Mouse (Mus musculus) right cerebral cortex, postnatal 25 days (tissue): ENCODE measurements around the gene Arcn1.

Source experiments
- DNase-seq: peaks from one replicate; pipeline ENCODE4 v3.0.0; 2022

Gene Arcn1

DNA sequence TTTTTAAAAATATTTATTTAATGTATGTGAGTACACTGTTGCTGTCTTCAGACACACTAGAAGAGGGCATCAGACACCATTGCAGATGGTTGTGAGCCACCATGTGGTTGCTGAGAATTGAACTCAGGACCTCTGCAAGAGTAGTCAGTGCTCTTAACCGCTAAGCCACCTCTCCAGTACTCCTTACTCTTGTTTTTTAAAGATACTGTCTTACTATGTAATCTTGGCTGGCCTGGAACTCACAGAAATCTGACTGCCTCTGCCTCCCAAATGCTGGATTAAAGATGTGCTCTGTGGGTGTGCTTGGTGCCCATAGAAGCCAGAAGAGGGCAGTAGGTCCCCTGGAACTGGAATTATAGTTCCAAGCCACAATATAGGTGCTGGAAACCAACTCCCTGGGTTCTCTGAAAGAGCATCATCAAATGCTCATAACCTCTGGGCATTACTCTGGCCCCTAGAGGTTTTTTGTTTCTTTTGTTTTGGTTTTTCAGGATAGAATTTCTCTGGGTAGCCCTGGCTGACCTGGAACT, 26.9 kb downstream of the Arcn1 start:
- DNase-seq, result no peak

DNA sequence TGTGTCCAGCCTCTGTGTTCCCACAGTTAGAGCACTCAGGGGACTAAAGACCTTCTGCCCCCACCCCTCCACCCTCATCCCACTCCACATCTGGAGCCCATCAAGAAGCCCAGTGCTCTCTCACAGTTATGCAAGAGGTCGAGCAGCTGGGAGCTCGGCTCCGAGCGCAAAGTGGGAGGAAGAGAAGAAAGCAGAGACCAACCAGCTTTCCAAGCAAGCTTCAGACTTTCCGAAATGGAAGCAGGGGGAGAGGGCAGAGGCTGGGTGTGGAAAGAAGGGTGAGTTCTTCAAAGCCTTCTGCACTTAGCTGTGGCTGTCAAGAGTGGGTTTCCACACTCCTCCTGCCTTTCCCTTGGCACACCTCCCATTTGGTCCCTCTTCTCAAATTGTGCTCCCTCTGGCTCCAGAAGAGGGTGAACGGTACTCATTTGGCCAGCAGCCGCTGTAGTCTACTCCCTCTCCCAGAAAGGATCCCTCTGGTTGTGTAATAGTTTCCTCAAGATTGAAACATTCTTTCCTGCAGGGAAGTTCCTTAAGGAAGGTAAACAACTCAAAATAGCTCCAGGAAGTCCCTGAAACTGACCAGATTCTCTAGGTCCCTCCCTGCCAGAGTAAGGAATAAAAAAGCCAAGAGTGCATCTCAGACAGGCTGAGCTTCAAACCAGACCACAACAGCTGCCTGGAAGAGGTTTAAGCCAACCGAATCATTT, 30.2 kb downstream of the Arcn1 start:
- no peak for DNase-seq

DNA sequence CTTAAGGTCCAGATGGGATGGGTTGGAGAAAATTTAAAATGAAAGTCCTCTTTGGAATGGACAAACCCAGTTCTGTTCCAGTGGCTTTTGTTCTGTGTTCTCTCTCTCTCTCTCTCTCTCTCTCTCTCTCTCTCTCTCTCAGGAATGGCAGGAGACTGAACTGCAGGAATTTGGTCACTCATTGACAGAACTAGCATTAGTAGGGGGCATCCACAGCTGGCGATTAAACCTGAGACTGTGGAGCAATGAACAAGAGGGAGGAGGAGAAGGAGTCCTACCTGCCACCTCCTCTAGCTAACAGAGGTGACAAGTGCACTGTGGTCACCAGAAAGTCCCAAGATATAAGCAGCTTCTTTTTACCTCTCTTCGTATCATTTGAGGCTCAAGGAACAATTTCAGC, 31.3 kb downstream of the Arcn1 start:
- DNase-seq, result no peak

DNA sequence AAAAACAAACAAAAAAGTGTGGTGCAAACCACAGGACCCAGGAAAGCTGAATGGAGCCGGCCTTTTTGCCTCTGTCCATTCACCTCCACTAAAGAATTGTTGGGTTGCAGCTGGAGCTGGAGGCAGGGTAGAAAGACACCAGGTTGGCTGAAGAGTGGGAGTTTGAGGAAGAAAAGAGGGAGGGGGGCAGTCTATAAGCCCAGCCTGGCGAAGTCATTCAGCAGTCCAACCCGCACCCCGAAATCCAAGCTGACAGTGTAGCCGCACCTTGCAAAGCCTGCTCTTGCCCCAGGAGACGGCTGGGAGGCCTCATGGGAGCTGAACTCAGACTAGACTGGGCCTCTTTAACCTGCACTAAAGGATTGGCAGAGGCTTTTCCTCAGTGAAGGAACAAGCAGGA, 31.8 kb downstream of the Arcn1 start:
- DNase-seq, result no peak

DNA sequence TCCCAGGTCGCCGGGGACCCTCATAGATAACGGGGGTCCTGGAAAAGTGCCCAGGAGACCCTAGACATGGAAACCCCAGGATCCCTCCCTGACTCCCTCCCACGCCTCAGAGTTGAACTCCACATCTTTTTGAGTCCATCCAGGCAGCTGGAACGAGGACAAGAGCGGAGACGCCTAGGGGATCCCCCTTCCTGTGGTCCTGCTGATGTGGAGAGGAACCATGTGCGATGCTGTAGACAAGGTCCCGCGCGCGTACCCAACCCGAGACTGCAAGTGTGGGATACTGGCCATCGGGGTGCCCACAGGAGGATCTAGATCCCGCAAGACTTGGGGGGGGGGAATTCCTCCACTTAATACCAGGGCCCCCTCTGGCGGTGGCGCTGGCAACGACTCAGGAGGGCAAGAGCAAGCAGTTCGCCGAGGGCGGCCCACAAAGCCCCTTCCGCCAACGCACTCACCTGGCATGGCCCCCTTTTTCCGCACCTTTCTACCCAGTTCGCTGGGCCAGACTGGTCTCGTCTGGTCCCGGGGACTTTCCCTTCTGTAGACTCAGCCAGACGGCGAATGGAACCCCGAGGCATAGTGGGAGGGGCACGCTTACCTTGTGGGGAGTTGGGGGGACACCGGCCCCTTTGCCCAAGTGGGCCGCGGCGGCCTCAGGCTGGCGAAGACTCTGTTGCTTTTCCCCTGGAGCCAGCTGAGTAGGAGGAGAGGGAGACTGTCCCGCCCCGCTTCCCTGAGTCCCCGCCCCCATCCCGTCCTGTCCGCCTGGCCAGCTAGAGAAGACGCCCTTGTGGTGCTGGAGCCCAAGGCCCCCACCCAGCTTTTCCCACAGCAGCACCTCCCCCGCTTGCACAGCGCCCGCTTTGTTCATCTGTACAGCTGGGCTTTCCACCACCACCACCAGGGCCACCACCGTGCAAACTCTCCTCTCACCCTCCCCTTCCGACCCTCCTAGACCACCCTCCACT, 32.8 kb downstream of the Arcn1 start, which contains the start of gene Phldb1:
Phldb1 (minus strand) TSS at position 675 of the 971 bp plus-strand sequence.
- DNase-seq, result peak; percentile 34

DNA sequence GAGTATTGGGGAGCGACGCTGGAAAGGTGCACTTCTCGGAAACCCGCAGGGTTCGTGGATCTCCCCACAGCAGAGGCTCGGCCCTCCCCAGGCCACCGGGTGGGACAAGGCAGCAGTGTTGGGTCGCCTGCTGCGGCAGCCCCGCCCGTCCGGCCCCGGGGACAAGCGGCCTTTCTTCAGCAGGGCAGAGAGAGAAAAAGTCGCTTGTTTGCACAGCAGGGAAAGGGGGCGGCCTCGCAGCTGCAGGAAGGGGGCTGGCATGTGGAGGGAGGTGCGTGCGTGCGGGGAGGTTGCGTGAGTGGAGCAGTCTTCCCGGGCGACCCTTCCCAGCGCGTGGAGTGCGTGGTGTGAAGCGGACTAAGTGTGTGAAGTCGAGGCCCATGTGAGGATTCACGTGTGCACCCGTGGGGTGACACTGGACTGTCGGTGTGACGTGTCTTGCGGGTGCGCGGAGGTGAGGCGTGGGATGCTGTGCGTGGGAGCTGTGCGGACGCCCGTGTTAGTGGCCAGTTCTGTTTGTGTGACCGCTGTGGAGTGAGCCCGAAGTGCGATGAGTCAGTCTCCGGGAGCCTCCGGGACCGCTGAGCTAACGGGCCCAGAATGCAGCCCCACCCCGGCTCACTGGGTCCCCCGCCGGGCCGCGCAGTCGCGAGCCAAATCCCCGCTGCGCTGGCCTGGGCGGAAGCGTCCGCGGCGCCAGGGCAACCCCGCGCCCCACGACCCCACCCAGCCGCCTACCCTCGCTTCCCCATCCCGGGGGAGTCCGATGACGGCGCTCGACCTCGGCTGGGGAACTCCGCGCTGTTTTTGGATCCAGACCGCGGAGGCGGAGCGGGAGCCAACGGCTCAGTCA, 33.7 kb downstream of the Arcn1 start:
- DNase-seq, result peak; percentile 53

DNA sequence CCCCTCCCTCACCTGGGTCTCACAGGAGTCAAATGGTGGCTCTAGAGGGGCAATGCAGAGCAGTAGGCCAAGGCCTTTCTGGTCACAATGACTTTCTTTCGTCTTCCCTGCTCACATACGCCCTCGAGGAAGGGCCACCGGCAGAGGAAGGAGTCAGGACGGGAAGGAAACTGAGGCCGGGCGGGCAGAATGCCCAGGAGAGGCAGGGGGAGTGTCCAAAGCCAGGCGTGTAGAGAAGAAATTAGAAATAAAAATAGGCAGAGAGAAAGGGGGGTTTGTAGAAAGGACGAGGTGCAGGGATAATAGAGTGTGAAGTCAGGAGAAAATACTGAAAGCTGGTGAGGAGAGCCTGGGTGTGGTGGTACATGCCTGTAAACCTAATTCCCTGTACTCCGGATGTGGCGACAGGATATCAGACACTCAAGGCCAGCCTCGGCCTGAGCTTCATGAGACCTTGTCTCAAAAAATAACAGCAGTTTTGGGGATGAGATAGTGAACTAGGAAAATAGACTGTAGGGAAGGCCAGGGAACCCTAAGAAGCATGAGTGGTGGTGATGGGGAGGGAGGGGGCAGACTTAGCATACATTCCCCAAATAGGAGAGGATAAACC, 34.6 kb downstream of the Arcn1 start:
- DNase-seq, result no peak

DNA sequence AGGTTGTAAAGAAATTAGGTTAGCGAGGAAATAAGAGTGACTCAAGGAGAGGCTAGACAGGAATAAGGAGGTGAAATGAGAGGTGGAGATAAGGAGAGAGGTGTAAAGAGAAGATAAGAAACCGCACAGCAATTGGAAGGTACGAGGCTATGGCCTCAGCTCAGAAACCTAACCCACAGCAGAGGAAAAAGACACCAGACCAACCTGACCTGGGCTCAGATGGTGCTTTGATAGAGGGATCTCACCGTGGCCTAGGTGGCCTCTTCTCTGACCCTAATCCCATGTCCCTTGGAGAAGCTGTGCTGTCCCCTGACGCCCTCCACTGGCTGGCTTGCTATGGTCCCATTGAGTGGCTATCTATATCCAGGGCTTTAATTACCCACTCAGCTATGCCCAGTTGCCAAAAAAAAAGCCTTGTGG, 35.5 kb downstream of the Arcn1 start:
- no peak for DNase-seq

DNA sequence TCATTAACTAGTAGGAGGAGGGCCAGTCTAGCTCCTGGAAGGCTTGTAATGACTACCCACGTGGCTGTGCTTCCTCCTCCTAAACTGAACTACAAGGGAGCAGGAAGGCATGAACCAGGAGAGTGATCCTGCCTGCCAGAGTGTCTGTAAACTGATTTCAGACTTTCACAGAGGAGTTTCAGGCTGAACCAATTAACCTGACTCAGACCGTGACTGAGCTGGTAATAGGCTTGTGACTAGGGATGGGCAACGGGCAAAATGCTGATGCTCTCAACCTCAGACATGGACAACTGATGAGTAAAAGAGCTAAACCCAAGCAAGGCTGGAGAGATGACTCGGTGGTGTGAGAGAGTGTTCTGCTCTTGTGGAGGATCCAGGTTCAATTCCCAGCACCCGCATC, 40.2 kb downstream of the Arcn1 start:
- DNase-seq, result no peak

DNA sequence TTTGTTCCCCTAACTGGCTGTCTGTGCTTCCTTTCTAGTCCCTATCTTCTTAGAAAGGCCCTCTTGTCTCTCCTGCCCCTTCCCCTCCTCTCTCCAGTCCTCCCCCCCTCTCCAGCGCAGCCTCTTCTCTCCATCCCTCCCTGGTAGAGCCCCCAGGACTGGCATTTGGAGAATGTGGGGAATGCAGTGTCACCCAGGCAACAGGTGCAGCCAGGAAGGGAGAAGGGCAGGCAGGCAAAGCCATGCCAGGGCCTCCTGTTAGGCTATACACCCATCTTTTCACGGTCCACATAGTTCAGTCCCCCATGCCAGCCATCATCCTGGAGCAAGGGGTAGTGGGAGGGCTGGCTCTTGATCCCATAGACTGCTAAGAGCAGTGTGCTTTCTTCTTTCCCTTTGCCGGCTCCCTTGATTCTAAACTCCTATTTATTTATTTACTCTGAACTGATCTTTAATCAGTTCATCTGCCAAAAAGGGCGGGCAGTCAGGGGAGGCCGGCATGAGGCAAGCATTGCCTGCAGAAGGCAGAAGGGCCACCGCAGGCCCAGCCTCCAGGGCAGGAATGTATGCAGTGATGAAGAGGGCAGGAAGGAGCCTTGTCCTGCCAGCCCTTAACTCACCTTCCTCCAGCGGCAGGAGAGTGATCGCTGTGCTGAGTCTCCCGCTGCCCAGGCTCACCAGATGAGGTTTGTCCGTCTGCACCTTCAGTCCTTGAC, 41.1 kb downstream of the Arcn1 start:
- DNase-seq, result no peak

DNA sequence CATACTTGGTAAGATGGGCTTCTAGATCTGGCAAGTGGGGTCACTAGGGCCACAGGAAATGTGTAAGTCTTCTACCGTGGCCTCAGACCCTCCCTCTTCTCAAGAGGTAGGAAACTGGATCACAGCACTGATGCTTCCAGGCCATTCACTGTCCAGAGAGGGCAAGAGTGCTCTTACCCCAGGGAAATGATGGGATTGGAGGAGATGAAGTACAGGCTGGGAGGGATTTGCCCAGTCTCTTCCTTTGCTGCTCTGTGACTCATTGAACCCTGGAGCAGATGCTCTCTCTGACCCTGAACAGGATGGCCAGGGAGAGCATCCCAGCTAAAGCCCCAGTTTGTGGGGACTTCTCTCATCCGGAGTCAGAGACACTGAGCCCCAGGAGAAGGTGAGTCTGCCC, 43.0 kb downstream of the Arcn1 start:
- DNase-seq, result no peak

DNA sequence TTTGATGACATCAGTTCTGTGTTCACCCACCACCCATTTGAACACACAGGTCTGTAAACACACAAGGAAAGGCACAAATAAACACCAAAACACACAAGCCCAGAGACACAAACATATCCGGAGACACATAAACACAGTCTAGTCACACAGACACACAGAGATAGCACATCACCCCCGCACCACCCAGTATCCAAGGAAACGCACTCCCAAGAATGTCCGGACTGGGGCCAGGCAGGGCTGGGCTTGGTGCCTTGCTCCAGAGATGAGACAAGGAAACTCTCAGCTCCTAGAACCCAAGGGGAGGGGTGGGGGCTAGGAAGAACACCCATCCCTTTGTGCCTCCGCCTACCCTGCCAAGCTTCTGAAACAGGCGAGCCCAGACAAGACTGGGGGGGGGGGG, 43.4 kb downstream of the Arcn1 start:
- no peak for DNase-seq

DNA sequence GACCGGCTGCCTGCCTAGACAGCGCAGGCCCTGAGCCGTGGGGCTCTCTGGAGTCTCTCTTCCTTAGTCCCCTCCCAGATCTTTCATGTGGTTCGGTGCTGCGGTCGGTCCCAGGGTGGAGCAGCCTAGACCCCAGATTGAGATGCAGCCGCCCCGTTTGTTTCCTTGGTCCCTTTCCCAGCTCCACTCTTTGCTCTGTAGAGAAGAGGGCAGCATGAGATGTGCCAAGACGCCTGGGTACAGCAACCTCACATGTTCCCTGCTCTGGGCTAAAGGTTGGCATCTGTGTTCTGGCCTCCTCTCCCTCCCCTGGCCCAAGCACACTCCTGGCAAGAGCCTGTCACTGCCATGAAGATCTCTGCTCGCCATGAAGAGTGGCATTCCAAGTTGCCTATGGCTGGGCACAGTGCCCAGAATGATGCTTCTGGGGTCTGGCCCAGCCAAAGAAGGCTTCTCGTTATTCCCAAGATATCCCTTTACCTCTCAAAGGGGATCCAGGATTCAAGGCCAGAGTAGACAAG, 44.1 kb downstream of the Arcn1 start:
- no peak for DNase-seq

DNA sequence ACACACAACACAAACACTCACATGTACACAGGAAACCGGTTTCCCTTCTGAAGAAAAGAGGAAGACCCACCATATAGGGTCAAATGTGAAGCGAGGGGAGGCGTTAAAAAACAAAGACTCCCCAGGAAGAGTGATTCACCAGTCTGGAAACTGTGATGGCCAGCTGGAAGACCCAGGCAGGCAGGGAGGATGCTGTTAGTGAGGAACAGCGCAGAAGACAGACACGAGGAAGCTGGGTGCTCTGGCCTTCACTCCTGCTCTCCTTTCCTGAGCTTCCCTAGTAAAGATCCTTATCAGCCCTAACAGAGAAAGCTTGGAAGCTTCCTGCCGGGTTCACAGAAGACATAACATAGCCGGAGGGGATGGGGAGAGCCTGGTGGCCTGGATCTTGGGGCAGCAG, 44.6 kb downstream of the Arcn1 start:
- no peak for DNase-seq

DNA sequence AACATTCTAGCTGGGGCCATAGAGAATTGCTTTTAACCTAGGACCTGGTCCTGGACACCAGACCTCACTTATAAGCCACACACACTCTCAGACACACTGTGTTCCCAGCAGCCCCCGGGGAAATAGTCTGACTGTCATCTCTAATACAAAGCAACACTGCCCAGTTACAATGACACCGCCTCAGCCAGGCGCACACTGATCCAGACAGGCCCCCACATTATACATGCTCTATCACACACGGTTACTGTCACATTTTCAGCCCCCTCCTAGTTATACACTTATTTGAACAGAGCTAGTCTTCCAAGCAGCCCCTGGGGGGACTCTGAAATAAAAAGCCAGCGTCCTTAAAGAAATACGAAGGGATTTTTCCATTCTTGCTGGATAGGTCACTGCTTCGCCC, 45.1 kb downstream of the Arcn1 start:
- DNase-seq, result no peak

DNA sequence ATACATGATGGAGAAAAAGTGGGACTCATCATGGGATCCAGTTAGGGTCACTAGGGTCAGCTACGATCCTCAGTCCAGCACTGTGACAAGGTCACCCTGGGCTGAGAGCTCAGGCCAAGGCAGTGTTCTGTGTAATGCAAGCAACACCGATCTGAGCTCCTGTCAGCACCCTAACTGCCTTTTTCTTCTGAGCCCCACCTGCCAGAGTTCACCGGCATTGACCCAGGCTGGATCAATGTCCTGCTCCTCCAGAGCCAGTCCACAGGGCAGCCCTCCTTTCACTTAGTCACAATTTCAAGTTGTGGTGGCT, 45.8 kb downstream of the Arcn1 start:
- no peak for DNase-seq

DNA sequence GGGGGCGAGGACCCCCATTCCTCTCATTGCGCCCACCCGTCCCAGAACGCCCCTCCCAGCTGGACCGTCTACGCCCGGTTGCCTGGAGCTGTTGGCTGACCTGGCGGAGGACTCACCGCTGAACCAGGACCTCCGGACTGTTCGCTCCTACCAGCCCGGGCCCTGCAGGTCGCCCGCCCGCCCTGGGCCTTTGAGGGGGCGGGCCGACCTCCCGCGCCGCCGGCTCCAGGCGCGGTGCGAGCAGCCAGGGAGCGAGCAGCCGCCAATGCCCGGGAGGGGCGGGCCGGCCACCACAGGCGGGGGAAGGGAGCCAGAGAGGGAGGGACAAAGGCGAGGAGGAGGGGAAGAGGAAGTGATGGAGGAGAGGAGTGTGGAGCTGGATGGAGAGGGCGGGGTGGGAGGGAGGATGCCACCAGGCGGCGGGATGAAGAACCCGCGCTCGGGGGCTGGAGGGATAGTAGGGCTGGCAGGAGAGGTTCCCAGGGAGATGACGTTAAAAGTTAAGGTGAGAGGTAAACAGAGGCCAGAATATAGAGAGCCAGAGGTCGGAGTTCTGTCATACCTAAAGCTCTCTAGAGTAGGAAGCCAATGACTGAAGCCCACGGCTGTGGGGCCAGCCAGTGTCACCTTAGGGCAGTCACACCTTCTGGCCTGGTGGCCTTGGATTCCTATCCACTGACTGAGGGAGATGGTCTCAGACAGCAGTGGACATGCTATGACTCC, 46.3 kb downstream of the Arcn1 start:
- peak; percentile 85 for DNase-seq

DNA sequence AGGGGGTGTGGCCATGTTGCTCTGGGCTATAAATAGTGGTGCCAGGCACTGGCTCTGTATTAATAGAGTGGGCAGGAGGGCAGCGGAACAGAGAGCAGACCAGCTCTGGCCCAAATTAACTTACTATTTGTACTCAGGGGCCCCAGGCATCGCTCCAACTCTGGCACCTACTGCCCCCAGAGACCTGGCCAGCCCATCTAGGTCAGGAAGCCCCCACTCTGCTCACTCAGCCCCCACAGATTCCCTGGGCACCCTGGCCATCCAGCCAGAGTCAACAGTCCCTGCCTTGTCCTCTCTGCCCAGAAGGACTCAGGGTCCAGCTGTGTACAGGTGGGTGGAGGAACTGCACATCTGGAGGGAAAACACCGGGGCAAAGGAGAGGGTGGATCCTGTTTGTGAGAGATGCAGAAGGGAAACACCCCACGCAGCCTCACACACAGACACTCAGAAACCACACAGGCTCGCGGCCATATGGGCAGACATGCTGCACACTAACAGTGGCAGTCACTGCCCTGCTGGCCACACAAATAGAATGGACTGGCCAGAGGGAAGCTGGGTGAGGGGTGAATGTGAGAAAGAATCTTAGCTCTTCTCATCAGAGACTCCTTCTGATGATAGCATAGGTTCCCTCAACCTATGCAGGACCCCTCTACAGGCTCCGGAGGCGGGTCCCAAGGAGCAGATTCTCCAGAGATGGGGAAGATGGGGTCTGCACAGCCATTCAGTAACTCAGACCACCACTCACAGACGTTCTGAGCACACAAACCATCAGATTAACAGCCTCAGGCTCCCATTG, 47.1 kb downstream of the Arcn1 start:
- DNase-seq, result no peak

DNA sequence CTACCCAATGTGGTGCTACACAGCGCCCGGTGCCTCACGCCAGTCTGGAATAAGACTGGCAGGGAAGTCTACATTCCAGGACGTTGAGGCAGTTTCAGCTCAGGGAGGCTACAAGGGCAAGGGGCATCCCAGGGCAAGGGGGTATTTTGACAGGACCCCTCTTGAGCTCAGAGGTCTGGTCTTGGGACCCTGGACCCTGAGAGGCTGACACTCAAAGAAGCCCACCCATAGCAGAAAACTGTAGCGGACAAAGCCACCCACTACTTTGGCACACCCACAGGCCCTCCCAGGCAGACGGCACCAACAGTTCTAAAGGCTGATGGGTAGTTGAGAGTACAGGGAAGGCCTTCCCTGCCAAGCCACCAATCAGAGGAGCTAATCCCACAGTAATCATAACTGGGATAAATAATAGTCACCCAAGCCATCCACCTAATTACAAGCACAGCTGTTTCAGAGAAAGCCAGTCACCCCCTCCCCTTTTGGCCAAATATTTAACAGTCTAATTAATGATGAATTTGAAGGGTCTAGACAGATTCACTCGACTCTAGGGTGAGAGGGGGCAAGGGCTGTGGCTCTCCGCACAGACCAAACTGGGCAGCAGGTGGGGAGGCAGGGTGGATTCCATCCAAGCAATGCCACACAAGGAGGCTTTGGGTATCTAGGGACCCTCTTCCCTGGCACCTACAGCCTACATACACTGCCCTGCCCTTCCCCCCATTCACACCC, 47.9 kb downstream of the Arcn1 start:
- no peak for DNase-seq
